Mouse (Mus musculus): ENCODE measurements around the gene Dlx5. TPM values are rescaled to one million over a fixed set of nuclear protein-coding genes. Genes with fewer than 3 reads are reported as not detected.

Gene Dlx5
- polyA plus RNA-seq (2015; fragmentation: Nextera tagmentation; extraction: Ambion mirVana): 0.41 and 0.83 TPM in 2 replicates

DNA sequence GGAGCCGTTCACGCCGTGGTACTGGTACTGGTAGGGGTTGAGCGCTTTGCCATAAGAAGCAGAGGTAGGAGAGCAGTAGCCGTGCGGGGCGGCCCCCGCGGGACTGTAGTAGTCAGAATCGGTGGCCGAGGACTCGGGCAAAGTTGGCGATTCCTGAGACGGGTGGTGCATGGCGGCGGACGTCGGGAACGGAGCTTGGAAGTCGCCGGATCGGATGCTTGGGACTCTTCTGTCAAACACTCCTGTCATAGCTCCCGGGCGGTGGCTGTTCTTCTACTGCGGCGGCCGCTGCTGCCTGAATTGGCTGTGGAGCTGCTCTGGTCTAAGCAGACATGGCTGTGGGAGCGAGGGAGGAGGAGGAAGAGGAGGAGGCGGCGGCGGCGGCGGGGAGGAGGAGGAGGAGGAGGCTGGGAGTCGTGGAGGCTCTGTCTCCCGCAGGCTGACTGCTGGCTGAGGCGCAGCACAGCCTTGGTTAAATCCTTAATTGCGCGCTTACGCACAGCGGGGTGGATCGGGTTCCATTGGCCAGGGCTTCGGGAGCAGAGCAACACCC is at the start of gene Dlx5:
TSS of gene Dlx5 (minus strand) at position 448 of the 553 bp plus-strand sequence.
- Histone ChIP-seq H3K4me3 (replicated peaks) (peak within 1 kb of the TSS; percentile 33), H3K9me3 (replicated peaks) (no peaks in the 10 kb centered on the region), H3K4me1 (peaks cover 19% of the 10 kb centered on the region), H3K27me3 (replicated peaks) (peaks cover 73% of the 10 kb centered on the region), H3K36me3 (no peaks in the 10 kb centered on the region), H3K4me2 (peak within 1 kb of the TSS; percentile 75), H3K9ac (replicated peaks) (0 out of 2 replicates have a peak within 1 kb of the TSS, but pooled peaks have one; percentile 20), H3K27ac (replicated peaks) (no peak within 1 kb of the TSS)
- peak; percentile 42 for ATAC-seq (ENCODE audit: low FRiP score)
- under 1% methylated on average over 36 of the region's 42 CpGs for WGBS

DNA sequence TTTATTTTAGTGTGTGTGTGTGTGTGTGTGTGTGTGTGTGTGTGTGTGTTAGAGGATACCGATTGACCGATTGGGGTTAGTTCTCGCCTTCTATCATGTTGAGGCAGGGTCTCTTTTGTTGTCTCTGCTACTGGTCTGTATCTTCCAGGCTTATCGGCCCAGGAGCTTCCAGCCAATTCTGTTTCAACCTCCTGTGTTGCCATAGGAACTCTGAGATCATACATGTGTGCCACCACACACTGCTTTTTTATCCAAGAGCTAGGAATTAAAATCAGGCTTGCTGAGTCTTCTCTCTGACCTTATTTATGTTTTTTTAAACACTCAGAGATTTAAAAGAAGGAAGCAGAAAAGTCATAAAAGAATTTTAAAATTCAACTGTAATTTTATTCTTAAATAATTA is 49.6 kb upstream of the Dlx5 start:
- H3K4me2 ChIP-seq: no peak overlapping the region
- no peak overlapping the region for H3K9ac ChIP-seq (replicated peaks)
- no peaks in the 10 kb centered on the region for H3K27me3 ChIP-seq (replicated peaks)
- no peak overlapping the region for H3K4me3 ChIP-seq (replicated peaks)
- H3K27ac ChIP-seq (replicated peaks): no peak overlapping the region
- no peak for ATAC-seq (ENCODE audit: low FRiP score)
- H3K4me1 ChIP-seq: no peaks in the 10 kb centered on the region
- H3K36me3 ChIP-seq: no peaks in the 10 kb centered on the region
- no peaks in the 10 kb centered on the region for H3K9me3 ChIP-seq (replicated peaks)
- WGBS: 78% methylated on average over 4 of the region's 4 CpGs

DNA sequence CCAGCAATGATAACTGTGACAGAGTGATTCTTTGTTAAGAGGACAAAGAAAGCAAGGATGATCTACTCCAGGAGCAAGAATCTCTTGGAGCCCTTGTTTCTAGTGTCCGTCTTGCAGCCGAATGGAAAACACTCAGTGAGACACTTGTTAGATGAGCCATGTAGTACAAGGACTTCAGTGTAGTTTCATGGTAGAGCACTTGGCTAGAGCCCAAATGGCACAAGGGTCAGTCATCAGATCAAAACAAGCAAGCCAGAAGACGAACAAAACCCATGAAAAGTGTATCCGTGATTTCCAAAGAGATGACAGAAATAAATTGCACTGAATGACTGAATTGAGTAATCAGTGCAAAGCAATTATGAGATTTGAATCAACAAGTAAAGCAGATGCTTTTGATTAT is 48.9 kb upstream of the Dlx5 start:
- no peak overlapping the region for H3K4me2 ChIP-seq

DNA sequence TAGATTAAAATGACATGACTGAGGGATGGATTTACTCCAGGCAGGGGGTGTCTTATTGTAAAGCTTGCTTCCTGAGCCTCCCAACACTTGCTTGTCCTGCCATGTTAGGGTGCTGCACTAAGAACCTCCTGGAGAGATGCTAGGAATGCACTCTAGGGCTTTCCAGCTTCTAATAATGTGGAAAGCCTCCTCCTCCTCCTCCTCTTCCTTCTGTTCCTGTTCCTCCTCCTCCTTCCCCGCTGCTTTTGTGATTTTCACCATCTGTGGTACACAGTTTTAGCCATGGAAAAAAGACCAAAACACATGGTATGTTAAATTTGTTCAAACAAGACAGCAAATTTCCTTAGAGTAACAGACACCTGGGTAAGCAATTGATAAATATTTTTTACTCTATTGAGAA is 43.4 kb upstream of the Dlx5 start:
- Histone ChIP-seq H3K9me3 (replicated peaks) (no peaks in the 10 kb centered on the region), H3K9ac (replicated peaks) (no peak overlapping the region), H3K4me3 (replicated peaks) (no peak overlapping the region), H3K4me1 (no peaks in the 10 kb centered on the region), H3K27me3 (replicated peaks) (no peaks in the 10 kb centered on the region), H3K4me2 (no peak overlapping the region), H3K27ac (replicated peaks) (no peak overlapping the region), H3K36me3 (no peaks in the 10 kb centered on the region)
- no peak for ATAC-seq (ENCODE audit: low FRiP score)
- WGBS: 53% methylated on average over 1 of the region's 1 CpGs

More for the DNA sequence above, 48.9 kb upstream of the Dlx5 start:
- no peaks in the 10 kb centered on the region for H3K36me3 ChIP-seq
- no peaks in the 10 kb centered on the region for H3K27me3 ChIP-seq (replicated peaks)
- 83% methylated on average over 4 of the region's 4 CpGs for WGBS
- H3K27ac ChIP-seq (replicated peaks): no peak overlapping the region
- H3K4me1 ChIP-seq: no peaks in the 10 kb centered on the region
- H3K4me3 ChIP-seq (replicated peaks): no peak overlapping the region
- no peaks in the 10 kb centered on the region for H3K9me3 ChIP-seq (replicated peaks)
- H3K9ac ChIP-seq (replicated peaks): no peak overlapping the region
- ATAC-seq (ENCODE audit: low FRiP score): no peak

DNA sequence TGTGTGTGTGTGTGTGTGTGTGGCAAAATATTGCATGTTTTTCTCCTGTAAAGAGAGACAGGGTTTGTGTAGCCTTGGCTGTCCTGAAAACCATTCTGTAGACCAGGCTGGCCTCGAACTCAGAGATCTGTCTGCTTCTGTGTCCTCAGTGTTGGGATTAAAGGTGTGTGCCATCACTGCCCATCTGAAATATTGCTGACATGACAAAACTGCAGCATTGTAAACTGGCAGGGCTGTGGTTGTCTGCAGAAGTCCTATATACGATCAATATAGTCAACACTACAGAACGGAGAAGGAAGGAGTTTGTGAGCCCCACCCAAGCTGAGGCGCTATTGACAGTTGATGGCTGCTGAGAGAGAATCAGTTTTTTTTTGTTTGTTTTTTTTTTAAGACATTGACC is 35.4 kb upstream of the Dlx5 start:
- H3K4me2 ChIP-seq: no peak overlapping the region
- no peak overlapping the region for H3K9ac ChIP-seq (replicated peaks)
- H3K4me3 ChIP-seq (replicated peaks): no peak overlapping the region
- no peaks in the 10 kb centered on the region for H3K4me1 ChIP-seq
- no peak for ATAC-seq (ENCODE audit: low FRiP score)
- H3K27ac ChIP-seq (replicated peaks): no peak overlapping the region
- no peaks in the 10 kb centered on the region for H3K9me3 ChIP-seq (replicated peaks)
- 95% methylated on average over 4 of the region's 4 CpGs for whole genome bisulfite sequencing
- H3K27me3 ChIP-seq (replicated peaks): no peaks in the 10 kb centered on the region
- no peaks in the 10 kb centered on the region for H3K36me3 ChIP-seq

DNA sequence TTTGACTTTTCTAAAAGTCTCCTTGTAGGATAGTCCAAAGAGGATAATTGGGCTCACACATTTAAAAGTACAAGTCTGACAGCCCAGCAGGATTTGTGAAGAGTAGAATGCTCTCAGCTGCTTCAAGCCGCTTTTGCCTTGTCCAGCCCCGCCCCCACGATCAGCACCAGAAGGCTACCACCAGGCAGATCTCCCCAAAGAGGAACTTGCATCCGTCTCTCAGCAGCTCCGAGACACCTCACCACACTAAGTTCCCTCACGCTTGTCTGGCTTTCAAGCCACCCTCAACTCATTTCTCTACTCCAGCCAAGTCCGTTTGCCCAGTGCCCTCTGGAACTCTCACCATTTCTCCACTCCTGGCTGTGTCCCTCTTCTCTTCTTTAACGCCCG is 33.6 kb upstream of the Dlx5 start:
- no peak for ATAC-seq (ENCODE audit: low FRiP score)
- no peak overlapping the region for H3K4me2 ChIP-seq
- H3K9me3 ChIP-seq (replicated peaks): no peaks in the 10 kb centered on the region
- no peaks in the 10 kb centered on the region for H3K27me3 ChIP-seq (replicated peaks)
- H3K36me3 ChIP-seq: no peaks in the 10 kb centered on the region
- H3K9ac ChIP-seq (replicated peaks): no peak overlapping the region
- no peaks in the 10 kb centered on the region for H3K4me1 ChIP-seq
- no peak overlapping the region for H3K27ac ChIP-seq (replicated peaks)
- no peak overlapping the region for H3K4me3 ChIP-seq (replicated peaks)
- WGBS: 58% methylated on average over 9 of the region's 9 CpGs

DNA sequence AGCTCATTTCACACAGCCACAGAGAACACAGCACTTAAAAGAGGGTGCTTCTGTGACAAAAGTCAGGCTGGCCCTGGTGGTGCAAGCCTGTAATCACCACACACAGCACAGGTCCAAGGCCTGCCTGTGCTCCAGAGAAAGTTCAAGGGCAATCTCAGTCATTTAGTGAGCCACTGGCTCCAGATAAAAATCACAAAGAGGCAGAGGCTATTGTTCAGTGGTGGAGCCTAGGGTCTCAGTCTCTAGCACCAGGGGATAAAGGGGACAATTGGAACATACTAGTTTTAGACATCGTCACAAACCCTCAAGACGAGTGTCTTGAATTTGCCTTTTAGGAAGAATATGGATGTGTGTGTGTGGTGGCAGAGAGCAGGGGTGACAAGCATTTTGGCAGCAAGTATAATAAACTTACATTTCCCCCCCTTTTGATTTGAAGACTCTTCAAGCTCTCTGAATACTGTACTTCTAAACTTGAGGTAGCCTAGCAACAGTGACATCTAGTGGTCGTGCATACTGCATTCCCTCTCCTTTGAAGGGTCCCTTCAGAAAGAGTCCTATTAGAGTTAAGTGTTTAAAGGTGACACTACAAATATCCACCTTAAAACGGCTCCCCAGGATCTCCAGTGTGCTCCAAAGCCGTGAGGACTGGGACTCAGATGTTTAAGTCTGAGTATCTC is 33.1 kb upstream of the Dlx5 start:
- H3K4me1 ChIP-seq: no peaks in the 10 kb centered on the region
- H3K4me2 ChIP-seq: no peak overlapping the region
- 39% methylated on average over 5 of the region's 5 CpGs for WGBS
- no peak overlapping the region for H3K4me3 ChIP-seq (replicated peaks)
- H3K27ac ChIP-seq (replicated peaks): no peak overlapping the region
- 0 out of 2 replicates have a peak, but pooled peaks have one; percentile 80 for ATAC-seq (ENCODE audit: low FRiP score)
- no peaks in the 10 kb centered on the region for H3K36me3 ChIP-seq
- no peaks in the 10 kb centered on the region for H3K27me3 ChIP-seq (replicated peaks)
- H3K9me3 ChIP-seq (replicated peaks): no peaks in the 10 kb centered on the region
- H3K9ac ChIP-seq (replicated peaks): no peak overlapping the region

DNA sequence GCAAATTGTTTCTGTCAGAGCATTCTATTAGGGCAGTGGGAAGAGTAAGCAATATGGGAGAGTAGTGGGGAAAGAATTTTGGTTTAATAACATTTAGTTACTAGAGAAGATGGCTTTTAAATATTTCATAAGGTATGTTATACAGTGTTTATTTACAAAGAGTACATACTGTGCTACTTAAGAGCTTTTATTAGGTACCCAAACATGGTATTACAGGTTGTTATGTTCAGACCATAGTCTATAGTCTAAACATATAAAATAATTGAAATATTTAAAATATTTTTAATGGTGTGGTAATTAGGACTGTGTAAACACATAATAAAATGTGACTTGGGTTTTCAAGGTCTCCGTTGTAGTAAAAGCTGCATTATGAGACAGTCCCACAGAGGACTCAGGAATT is 32.4 kb upstream of the Dlx5 start:
- no peak overlapping the region for H3K27ac ChIP-seq (replicated peaks)
- no peak overlapping the region for H3K4me2 ChIP-seq
- H3K9ac ChIP-seq (replicated peaks): no peak overlapping the region
- WGBS: 92% methylated on average over 1 of the region's 1 CpGs
- H3K36me3 ChIP-seq: no peaks in the 10 kb centered on the region
- no peaks in the 10 kb centered on the region for H3K27me3 ChIP-seq (replicated peaks)
- no peaks in the 10 kb centered on the region for H3K4me1 ChIP-seq
- no peaks in the 10 kb centered on the region for H3K9me3 ChIP-seq (replicated peaks)
- H3K4me3 ChIP-seq (replicated peaks): no peak overlapping the region
- no peak for ATAC-seq (ENCODE audit: low FRiP score)

DNA sequence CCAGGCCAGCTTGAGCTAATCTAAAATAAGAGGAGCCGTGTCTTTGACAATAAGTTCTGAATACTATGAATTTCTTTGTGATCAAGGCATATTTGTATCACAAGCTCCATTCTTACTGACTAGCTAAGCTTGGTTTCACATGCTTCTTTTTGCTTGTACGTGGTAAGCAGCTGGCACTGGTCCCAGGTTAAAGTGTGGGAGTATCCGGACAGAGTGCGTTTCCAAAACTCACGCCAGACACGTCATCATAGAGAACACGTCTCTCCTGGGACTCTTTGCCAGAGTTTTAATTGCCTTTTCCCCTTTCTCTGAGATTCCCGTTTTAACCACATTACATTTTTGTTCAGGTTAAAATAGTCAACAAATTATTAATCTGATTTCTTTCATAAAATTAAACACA is 27.7 kb upstream of the Dlx5 start:
- no peaks in the 10 kb centered on the region for H3K9me3 ChIP-seq (replicated peaks)
- no peak overlapping the region for H3K4me3 ChIP-seq (replicated peaks)
- H3K27ac ChIP-seq (replicated peaks): no peak overlapping the region
- no peak overlapping the region for H3K9ac ChIP-seq (replicated peaks)
- no peak for ATAC-seq (ENCODE audit: low FRiP score)
- WGBS: 78% methylated on average over 8 of the region's 8 CpGs
- no peak overlapping the region for H3K4me2 ChIP-seq
- H3K27me3 ChIP-seq (replicated peaks): no peaks in the 10 kb centered on the region
- H3K36me3 ChIP-seq: no peaks in the 10 kb centered on the region
- H3K4me1 ChIP-seq: no peaks in the 10 kb centered on the region

DNA sequence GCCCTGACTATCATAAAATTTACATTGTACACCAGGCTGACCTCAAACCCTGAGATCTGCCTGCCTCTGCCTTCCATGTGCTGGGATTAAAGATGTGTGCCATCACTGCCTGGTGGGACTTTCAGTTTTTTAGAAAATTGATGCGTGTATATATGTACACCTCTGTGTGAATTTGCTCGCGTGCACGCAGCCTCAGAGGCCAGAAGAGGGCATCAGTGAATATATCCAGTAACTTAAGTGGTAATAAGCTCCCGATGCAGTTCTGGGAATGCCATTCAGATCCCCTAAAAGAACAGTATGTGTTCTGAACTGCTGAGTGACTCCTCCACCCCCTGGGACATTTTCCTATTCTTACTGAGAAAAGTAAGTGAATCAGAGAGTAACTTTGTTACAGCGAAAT is 8.2 kb upstream of the Dlx5 start:
- peaks cover 6% of the 10 kb centered on the region; the same call in 1 of the 2 replicates for H3K27me3 ChIP-seq (replicated peaks)
- H3K4me1 ChIP-seq: no peaks in the 10 kb centered on the region
- WGBS: 69% methylated on average over 6 of the region's 6 CpGs
- no peak overlapping the region for H3K4me3 ChIP-seq (replicated peaks)
- no peak overlapping the region for H3K4me2 ChIP-seq
- no peak for ATAC-seq (ENCODE audit: low FRiP score)
- no peaks in the 10 kb centered on the region for H3K36me3 ChIP-seq
- H3K9me3 ChIP-seq (replicated peaks): no peaks in the 10 kb centered on the region
- H3K9ac ChIP-seq (replicated peaks): no peak overlapping the region
- H3K27ac ChIP-seq (replicated peaks): no peak overlapping the region

DNA sequence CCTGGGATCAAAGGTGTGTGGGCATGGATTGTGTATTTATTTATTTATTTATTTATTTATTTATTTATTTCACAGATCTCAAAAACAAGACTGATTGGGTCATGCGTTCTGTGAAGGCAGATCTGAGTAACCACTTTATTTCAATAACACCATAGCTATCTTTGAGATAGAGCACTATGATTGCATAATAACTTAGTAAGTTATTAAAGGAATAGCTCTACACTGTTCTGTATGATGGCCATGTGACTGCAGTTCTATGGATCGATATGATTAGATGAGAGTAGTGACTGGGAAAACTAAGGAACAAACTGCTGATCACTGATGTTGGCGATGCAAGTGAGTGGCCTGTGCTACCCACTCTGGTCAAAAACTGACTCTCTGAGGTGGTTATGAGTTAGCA is 4.3 kb upstream of the Dlx5 start:
- H3K27ac ChIP-seq (replicated peaks): no peak overlapping the region
- no peak overlapping the region for H3K4me2 ChIP-seq
- H3K36me3 ChIP-seq: no peaks in the 10 kb centered on the region
- no peaks in the 10 kb centered on the region for H3K9me3 ChIP-seq (replicated peaks)
- WGBS: 90% methylated on average over 3 of the region's 3 CpGs
- H3K27me3 ChIP-seq (replicated peaks): peaks cover 38% of the 10 kb centered on the region
- ATAC-seq (ENCODE audit: low FRiP score): no peak
- H3K4me3 ChIP-seq (replicated peaks): no peak overlapping the region
- no peak overlapping the region for H3K9ac ChIP-seq (replicated peaks)
- H3K4me1 ChIP-seq: peaks cover 10% of the 10 kb centered on the region

DNA sequence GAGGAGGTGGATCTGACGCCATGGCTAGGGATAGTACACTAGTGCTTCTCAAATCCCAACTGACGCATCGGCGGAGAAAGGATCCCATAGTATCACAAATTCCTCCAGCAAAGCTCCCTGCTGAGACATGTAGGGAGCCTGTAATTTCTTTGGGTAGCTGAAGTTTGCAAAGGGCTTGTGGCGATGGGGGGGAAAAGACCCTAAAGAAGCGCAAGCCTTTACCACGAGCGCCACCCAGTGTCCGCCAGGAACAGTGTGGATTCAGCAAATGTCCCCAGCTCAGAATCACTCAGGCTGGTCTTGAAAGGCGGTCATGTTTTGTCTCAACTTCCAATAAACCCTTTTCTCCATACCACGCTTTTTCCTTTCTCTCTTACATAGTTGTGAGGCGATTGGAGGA is 3.0 kb upstream of the Dlx5 start:
- WGBS: 2% methylated on average over 12 of the region's 12 CpGs
- H3K4me2 ChIP-seq: no peak overlapping the region

More for the DNA sequence above, 3.0 kb upstream of the Dlx5 start:
- Histone ChIP-seq H3K9ac (replicated peaks) (no peak overlapping the region), H3K9me3 (replicated peaks) (no peaks in the 10 kb centered on the region), H3K36me3 (no peaks in the 10 kb centered on the region), H3K4me1 (peaks cover 19% of the 10 kb centered on the region), H3K27me3 (replicated peaks) (peaks cover 50% of the 10 kb centered on the region), H3K27ac (replicated peaks) (no peak overlapping the region), H3K4me3 (replicated peaks) (no peak overlapping the region)
- ATAC-seq (ENCODE audit: low FRiP score): peak; percentile 76

Data from neural tube, embryonic 15.5 days (tissue).